Mouse (Mus musculus) adrenal gland (tissue): ENCODE measurements around the gene Cacna1g.

Source experiments
- intact Hi-C: fragments of 180-260 bp; cut with DNase I; formaldehyde crosslinking; loops from one replicate; pipeline ENCODE4 v1.15.1; 2025

Cacna1g gene

DNA sequence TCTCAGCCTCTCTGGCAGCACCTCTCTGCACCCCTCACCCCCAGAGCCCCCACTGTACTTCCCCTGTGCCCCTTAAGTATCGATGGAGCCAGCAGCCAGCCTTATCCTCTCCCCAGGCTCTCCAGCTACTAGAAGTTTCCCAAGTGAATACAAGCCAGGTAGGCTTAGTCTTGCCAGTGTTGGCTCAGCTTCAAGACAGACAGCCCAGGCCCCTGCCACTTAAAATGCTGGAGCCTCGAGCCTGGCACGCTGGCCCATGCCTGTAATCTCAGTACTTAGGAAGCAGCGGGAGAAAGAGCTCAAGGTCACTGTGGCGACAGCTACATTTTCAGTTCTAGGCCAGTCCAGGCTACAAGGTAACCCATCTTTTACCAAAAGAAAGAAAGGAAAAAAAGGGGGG is 24.1 kb downstream of the Cacna1g start:
- intact Hi-C loops = no loop called here

DNA sequence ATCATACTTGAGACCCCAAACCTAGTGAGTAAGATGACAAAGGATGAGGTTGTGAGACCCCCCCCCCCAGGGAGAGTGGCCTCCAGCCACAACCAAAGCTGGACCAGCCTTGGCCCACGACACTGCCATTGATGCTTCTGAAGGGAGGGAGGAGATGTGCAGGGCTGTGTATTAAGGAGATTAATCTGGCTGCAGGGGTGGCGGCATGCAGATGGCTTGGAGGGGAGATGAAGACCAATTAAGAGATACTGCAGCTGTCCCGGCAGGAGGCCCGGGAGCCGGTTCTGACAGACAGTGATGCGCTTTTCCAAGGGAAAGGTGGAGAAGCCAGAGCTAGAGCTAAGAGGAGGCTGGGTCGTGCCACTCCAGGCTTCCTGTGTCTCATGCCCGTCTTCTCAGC is 24.8 kb downstream of the Cacna1g start:
- intact Hi-C loops = no loop called here

DNA sequence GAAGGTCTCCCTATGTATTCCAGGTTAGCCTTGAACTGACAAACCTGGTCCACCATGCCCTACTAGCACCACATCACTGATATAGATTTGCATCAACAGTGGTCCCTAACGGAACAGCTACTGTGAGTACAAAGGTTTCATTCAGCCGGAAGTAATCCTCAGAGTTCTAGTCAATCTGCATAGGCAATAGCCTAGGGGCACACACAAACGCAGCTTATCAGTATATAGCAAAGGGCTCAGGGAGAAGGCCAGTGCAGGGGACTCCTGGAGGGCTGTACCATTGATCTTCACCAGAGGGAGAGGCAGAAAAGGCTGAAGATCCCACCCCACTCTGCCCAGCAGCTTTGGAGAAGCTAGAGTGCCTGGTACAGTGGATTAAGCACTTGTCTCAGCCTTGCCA is 27.0 kb downstream of the Cacna1g start:
- intact Hi-C loops = no loop called here

DNA sequence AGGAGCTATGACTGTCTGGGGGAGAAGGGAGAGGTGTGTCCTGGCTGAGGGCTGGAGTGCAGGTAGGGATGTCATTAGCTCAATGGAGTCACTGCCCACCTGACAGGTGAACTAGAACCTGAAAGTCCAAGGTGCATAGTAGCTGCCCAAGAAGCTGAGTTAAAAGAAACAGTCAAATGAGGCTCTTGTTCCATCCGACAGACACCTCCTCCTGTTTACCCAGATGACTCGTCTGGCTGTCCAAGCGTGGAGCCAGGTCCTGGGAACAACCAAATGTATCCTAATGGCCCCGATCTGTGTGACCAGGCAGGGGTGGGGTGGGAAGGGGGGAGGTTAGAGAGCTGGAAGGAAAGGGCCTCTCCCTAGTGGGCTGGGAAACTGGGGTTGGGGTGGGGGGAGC is 28.7 kb downstream of the Cacna1g start:
- intact Hi-C loops = no loop called here

DNA sequence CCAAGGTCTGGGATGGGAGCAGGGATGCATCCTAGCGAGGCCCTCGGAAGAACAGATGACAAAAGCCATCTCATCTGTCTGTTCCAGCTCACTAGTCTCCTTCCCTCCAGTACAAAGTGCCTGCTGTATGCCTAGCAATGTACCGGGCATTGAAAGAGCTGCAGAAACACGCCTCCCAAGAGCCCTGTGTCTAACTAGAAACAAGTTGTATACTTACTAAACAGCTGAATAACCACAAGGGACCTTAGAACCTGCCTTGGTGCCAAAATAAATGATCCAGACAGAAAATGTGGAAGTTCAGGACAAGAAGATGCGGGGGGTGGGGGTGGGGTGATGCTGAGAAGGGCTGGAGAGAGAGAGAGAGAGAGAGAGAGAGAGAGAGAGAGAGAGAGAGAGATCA is 29.2 kb downstream of the Cacna1g start:
- intact Hi-C loops = no loop called here

DNA sequence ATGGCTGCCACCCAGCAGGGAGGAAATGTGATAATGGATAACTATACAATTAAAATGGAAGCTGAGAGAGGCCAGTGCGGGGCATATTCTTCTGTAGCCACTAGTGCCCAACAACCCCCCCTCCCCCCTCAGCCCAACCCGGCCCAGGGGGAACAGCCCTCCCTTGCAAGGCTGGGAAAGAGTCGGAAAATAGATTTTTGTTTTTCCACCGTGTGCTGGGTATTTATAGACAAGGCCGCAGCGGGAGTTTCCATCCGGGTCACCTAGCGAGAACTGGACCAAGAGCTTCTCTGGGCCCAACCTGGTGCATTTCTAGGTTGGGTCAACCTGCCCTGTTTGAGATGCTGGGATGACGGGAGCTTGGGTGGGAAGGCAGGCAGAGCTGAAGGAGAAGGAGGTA is 32.2 kb downstream of the Cacna1g start:
- intact Hi-C loops = no loop called here

DNA sequence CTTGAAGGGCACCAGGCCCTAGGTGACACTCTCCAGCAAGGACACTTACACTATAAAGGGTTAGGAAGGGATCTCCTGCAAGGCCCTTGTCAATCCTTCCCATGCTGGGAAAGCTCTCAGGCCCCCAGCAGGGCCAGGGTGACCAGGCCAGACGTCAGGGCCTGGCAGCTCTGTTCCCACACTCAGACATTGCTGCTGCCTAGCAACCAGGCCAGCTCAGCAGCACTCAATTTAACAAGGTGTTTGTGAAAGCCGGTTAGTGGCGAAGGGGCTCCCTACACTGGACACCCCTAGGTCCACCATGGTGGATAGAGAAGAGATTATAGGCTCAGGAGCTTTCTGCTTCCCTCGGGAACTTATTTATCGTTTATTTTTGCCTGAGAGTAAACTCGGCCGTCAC is 32.9 kb downstream of the Cacna1g start:
- intact Hi-C loops = no loop called here

DNA sequence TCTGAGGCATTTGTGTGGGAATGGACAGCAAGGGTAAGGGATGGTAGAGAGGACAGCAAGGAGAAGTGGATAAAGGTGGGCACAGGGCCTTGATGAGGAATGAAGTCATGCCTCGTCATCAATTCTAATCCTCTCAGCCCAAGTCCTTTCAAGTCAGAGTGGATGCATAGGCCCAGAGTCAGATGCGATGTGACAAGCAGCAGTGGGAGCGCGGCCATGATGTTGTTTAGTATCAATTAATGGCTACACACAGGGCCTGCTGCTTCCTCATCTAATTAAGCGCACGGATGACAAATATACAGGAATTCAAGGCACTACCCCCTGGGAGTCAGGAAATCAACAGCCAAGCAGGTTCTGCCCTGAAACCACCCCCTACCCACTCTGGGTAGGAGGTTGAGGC is 33.6 kb downstream of the Cacna1g start:
- intact Hi-C loops = no loop called here

DNA sequence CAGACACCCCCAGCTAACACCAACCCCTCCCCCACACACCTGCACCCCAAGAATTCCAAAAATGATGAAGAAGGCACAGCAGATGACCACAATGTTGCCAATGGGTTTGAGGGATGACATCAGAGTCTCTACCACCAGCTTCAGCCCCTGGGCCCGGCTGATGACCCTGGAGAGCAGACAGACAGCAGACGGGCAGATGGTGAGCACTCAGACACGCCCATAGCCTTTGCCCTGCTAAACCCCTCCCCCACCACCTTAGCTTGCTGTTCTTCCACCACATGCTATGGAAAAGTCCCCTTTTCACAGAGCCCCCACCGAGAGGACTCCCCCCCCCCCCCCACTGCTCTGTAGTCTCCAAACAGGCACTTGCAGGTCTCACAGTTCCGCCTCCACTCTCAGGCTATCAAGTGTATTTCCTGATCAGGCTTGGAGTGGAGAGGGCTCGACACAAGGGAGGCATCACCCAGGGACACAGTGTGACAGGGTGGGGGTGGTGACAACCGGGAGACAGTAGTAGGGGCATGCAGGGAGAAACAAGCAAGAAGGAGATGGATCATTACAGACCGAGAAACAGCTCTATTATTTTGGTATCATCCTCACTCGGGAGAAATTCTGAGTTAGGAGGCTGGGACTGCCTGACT is 44.9 kb downstream of the Cacna1g start:
- intact Hi-C loops = no loop called here

DNA sequence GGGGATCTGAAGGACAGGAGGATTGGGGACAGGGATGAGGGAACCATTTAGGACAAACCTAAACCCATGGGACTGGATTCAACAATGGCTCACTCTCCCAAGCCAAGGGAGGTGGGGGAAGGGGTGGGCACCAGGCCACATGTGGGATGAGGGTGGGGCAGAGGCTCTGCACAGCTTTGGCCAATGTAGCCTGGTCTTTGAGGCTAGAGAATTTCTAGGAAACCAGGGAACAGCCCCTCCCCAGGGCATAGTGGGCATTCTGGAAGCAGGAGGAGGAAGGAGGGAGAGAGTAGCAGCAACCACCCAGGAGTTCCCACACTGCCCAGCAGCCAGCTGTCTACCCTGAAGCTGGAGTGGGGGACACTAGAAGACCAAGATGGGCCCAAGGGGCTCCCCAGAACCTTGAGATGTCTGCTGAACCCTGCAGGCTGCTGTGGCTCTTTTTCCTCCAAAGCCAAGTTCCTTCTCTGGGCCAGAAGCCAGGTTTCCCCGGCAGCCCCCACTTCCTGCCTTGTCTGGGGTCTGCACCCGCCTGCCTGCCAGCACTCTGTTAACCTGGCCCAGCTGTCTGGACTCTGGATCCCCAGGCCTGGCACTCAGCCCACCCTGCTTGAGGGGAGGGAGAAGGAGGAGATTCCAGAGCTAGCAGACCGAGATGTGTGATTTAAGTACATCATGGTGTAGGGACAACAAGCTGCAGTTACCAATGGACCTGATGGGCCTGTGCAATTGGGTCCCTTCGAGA is 45.7 kb downstream of the Cacna1g start:
- intact Hi-C loops = no loop called here

DNA sequence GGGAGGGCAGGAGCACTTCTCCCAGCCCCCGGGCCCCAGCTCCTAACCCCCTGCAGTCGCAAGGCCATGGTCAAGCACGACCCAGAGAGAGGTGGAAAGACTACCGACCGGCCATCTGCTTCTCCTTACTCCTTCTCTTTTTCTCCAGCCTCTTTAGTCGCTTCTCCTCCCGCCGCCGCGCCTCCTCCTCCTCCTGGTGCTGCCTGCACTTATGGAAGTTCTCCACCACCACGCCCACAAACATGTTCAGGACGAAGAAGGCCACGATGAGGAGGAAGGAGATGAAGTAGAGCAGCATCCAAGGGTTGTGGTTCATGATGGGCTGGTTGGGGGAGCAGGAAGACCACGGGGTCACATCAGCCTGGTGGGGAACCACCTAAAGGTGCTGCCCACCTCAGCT is 48.3 kb downstream of the Cacna1g start:
- intact Hi-C loops = no loop called here

DNA sequence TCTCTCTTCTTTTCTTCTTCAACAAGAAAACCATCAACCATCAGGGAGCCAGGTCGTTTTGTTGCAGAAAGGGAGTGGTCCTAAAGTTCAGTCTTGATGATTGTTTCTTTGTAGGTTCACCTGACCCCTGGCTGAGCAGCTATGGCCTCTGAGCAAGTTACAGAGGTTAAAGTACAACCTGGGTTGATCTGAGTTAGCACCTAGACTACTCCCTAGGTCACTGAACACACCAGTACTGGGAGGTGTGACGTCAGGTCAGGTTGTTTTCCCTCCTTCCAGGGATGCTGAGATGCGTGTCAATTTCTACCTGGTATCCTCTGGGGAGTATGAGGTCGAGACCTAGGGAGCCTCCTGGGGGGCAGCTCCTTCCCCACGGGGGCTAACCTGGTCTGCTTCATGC is 48.8 kb downstream of the Cacna1g start:
- intact Hi-C loops = no loop called here

DNA sequence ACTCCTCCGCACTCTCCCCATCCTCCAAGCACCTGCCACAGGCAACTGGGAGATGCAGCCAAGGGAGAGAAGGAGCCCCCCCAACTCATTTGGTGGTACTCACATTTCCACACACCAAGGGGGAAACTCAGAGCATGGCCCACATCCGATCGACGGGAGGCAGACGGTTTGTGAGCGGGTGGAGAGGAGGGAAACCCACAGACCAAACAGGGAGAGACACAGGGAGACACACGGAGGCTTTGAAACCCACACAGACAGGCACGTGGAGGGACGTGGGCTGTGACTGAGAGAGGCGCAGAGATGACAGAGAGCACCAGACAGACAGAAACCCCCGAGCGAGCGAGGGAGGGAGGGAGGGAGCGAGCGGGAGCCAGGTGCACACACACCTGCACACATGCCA is 49.6 kb downstream of the Cacna1g start:
- intact Hi-C loops = no loop called here

DNA sequence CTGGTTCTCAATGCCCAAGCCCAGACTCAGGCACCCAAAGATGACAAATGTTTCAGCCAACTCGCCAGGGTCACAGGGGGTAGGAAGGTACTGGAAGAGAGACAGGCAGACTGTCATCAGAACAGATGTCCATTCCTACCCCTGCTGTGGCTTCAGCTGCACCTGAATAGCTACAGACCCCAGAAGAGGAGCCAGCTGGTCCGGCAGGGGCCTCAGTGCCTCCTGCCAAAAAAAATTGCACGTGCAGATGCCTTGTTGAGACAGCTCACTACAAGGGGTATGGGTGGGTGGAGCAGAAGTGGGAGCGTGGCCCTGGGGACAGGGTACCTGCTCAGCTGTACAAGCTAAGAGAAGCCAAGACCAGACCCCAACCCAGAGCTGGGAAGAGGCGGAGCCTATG is 50.1 kb downstream of the Cacna1g start:
- intact Hi-C loops = no loop called here

DNA sequence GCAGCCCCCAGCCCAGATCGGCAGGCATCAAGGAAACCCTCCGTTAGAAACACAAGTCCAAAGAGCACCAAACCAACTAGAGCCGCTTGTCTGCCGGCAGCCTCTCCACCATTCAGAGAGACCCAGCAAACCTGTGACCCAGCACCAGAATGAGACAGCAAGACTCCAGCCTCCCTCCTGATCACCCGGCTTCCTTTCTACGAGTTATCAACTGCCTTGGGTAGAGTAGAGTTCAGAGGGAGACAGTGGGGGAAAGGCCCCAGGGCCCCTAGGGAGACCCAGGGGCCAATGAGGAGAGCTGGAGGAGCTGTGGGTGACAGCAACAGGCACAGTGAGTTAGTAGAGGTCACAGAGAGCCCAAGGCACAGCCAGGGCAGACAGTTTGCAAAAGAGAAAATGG is 53.0 kb downstream of the Cacna1g start:
- intact Hi-C loops = loop anchor here (2.0 kb wide), 2 partner anchors 66 to 124 kb away; partner anchors contain the start of gene Spata20

DNA sequence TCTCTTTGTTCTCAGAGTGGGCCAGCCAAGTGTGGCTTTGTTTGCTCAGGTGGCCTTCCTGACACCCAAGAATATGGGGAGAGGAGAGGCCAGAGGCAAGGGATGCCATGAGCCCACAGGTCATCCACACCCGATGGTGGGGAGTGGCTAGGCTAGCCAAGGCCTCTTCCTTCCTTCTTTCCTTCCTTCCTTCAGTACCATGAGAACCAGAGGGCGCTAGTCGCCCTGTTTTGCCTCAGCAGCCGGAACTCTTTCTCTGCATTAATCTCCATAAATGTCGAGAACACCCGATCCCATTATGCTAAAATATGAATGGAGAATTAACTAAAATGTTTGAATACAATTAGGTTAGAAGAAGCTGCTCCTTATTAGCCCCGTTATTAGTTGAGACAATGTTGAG is 53.7 kb downstream of the Cacna1g start:
- intact Hi-C loops = loop anchor here (2.0 kb wide), 2 partner anchors 66 to 124 kb away; partner anchors contain the start of gene Spata20

DNA sequence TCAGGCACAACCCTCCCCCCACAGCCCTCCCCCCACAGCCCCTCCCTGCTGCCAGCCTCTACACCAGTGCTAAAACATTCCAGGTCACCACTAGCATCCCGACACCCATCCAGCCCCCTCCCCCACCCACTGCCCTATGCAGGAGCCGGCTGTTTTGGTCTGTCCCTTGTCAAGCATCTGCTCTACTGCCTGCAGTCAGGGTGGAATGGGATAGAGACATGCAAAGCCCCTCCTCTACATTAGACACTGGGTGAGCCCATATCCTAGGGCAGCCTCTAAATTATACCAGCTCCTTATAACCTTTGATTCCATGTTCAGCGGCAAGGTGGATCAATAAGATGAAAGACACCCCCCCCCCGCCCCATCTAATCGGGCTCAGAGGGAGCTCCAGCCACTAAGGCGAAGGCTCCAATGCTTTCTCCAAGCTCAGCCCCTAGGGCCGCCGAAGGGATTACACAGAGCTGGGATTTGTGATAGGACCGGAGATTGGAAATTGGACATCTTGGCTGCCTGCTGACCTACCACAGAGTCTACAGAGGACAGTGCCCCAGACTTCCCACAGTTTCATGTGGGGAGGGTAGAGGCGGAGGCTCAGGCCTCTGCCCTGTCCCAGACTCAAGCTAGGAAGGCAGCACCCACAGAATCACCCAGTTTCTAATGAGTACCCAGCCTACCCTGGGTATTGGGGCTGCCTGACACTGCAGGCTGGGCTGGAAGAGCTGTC is 54.8 kb downstream of the Cacna1g start:
- intact Hi-C loops = no loop called here

DNA sequence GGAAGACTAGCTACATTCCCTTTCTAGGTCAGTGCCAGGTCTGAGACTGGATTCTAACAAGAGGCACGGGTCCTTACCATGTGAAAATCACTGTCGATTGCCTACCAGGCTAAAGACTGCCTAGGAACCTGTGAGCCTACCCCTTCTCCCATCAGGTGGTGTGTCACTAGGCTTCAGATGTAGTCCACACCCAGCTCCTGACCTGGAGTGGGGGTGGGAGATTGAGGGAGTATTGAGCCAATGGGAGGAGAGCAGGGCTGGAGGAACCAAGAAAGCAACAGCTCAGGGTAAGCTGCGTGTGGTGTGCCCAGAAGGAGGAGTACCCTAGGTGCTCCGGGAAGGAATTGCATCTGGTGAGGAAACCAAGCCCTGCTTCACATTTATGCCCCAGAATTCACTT is 60.0 kb downstream of the Cacna1g start:
- intact Hi-C loops = no loop called here

DNA sequence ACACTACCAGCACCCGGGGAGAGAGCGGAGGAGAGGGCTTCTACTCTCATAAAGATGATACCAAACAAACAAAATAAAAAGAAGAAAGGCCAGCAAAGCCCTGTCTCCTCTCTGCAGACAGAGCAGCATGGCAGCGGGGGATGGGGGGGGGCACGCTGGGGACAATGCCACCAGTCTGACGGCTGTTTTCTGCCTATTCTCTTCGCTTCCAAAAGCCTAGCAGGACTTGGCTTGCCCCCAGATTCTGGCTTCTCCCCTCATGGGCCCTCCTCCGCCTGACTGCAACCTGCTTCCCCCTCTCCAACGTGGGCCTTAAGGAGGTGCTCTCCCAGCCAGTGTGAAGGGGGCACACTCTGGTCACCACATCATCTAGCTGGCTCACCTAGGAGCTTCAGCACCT is 60.5 kb downstream of the Cacna1g start:
- intact Hi-C loops = no loop called here

DNA sequence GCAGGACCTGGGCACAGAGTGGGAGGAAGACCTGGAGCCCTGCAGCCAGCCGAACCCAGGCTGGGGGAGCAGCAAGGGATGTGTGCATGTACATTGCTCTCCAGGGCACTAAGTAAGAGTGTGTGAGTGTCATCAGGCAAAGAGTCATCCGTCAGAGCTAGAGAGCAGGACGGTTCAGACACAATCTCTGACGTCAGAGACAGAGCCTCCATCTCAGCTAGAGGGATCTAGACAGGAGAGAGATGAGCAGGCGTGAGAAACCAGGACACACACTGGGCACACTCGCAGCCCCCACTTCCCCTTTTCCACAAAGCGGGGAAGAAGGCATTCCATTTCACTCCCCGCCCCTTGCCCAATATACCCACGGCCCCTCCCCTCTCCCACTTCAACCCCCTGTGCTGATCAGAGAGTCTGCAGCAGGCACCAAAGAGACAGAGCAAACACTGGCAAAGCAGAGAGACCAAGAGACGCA is 61.0 kb downstream of the Cacna1g start:
- intact Hi-C loops = no loop called here

DNA sequence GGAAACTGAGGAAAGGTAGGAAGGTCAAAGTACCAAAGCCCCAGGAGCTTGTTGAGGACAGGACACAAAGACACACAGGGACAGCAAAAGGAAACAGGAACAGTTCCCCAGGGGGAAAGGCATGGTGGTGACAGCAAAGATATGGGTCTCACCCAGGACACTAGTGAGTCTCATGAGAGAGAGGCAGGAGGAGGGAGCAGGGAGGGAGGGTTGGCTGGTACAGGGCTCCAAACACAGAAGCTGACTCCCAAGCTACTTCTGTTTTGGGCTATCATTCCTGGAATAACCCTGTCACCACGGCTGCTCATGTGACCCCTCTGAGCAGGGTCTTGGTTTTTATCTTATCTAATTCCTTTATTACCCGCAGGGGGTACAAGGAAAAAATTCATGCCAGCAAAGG is 61.4 kb downstream of the Cacna1g start:
- intact Hi-C loops = no loop called here

DNA sequence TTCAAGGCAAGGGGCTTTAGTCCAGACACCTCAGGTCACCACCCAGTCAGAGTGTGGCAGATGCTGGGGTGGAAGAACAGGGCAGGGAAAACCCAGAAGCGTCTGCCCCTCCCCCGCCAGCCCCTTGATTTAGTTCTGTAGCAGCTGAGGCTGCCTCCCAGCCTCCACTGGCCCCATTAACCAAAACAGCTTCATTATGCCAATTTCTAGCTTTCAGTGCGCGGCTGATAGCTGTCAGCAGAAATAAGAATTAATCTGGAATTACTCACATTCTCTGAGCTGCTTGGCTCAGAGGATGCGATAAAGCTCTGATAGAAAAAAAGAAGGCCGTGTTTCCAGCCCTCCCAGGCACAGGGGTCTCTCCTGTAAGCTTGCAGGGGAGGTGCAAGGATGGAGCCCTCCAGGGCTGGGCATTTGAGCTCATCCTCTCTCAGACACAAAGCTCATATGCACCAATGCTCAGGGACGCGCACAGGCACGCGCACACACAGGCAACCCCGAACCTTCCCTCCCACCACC is 66.1 kb downstream of the Cacna1g start:
- intact Hi-C loops = loop anchor here (10.0 kb wide), 1 partner anchor 283 kb away; no protein-coding TSS in a partner anchor
